Mouse (Mus musculus): ENCODE data around the gene Alkbh6. TPM values are rescaled to one million over a fixed set of nuclear protein-coding genes. Genes with fewer than 3 reads are reported as not detected.

The Alkbh6 gene
- polyA plus RNA-seq, 1 experiment from 2014 or later, result 141 TPM

- peak within 1 kb of the TSS; percentile 90 for H3K27ac ChIP-seq (replicated peaks)
- no peaks in the 10 kb centered on the region for H3K9me3 ChIP-seq (replicated peaks)
- under 1% methylated on average over 59 of the region's 63 CpGs for WGBS
- H3K27me3 ChIP-seq (replicated peaks), result peaks cover 7% of the 10 kb centered on the region; the same call in 1 of the 2 replicates
- H3K9ac ChIP-seq (replicated peaks), result peak within 1 kb of the TSS; percentile 80
- H3K36me3 ChIP-seq, result peaks cover 4% of the 10 kb centered on the region; the same call in 1 of the 2 replicates
- H3K4me3 ChIP-seq (replicated peaks), result peak within 1 kb of the TSS; percentile 91
- peaks cover 18% of the 10 kb centered on the region for H3K4me1 ChIP-seq
- peak; percentile 70 for ATAC-seq (ENCODE audit: low FRiP score)
- H3K4me2 ChIP-seq, result peak within 1 kb of the TSS; percentile 79
Observed at GRCm38 (mm10) chr7:30321539-30322284, 13.2 kb downstream of the Alkbh6 start, which contains the start of gene E130208F15Rik. E130208F15Rik (plus strand) TSS chr7:30321740.

- Histone ChIP-seq H3K4me3 (replicated peaks) (peak overlapping the region; percentile 91), H3K27ac (replicated peaks) (peak overlapping the region; percentile 90), H3K27me3 (replicated peaks) (peaks cover 7% of the 10 kb centered on the region; the same call in 1 of the 2 replicates), H3K9ac (replicated peaks) (peak overlapping the region; percentile 80), H3K4me1 (peaks cover 18% of the 10 kb centered on the region), H3K9me3 (replicated peaks) (no peaks in the 10 kb centered on the region), H3K4me2 (peak overlapping the region; percentile 79), H3K36me3 (peaks cover 3% of the 10 kb centered on the region; the same call in 1 of the 2 replicates)
- ATAC-seq (ENCODE audit: low FRiP score), result peak; percentile 99
- WGBS, result under 1% methylated on average over 20 of the region's 20 CpGs
Observed at GRCm38 (mm10) chr7:30322285-30322667, 13.8 kb downstream of the Alkbh6 start.

- H3K27ac ChIP-seq (replicated peaks), result peak overlapping the region; percentile 71; the same call in 1 of the 2 replicates
- H3K4me2 ChIP-seq, result peak overlapping the region; percentile 79
- peaks cover 7% of the 10 kb centered on the region; the same call in 1 of the 2 replicates for H3K27me3 ChIP-seq (replicated peaks)
- H3K9me3 ChIP-seq (replicated peaks), result no peaks in the 10 kb centered on the region
- 37% methylated on average over 6 of the region's 6 CpGs for WGBS
- H3K9ac ChIP-seq (replicated peaks), result peak overlapping the region; percentile 21; the same call in 1 of the 2 replicates
- H3K36me3 ChIP-seq, result no peaks in the 10 kb centered on the region
- H3K4me1 ChIP-seq, result peaks cover 18% of the 10 kb centered on the region
- ATAC-seq (ENCODE audit: low FRiP score), result no peak
- peak overlapping the region; percentile 91 for H3K4me3 ChIP-seq (replicated peaks)
Observed at GRCm38 (mm10) chr7:30322865-30323264, 14.3 kb downstream of the Alkbh6 start.

DNA sequence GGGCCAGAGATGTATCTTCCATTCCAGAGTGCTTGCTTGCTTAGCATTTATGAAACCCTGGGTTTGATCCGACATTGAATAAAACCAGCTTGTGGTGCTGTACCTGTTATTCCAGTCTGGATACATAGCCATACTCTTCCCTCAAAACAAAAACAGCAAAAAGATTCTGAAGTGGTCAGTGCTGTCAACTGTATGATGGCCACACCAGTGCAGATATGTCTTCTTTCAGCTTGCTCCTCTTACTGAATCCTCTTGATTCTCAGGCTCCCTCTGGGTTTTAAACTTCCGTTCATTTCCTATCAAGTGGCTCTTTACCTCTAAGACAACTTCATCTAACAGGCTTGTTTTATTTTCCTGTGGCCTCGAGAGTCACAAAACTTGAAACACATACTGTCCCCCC is 15.3 kb downstream of the Alkbh6 start, which contains the start of gene Sdhaf1:
Gene Sdhaf1 (minus strand): TSS at position 101 of the 400 bp plus-strand sequence.
- peak within 1 kb of the TSS; percentile 71; the same call in 1 of the 2 replicates for H3K27ac ChIP-seq (replicated peaks)
- H3K36me3 ChIP-seq, result no peaks in the 10 kb centered on the region
- H3K4me1 ChIP-seq, result peaks cover 18% of the 10 kb centered on the region
- 78% methylated on average over 3 of the region's 3 CpGs for WGBS
- H3K27me3 ChIP-seq (replicated peaks), result peaks cover 7% of the 10 kb centered on the region; the same call in 1 of the 2 replicates
- H3K4me2 ChIP-seq, result peak within 1 kb of the TSS; percentile 79
- no peak for ATAC-seq (ENCODE audit: low FRiP score)
- H3K4me3 ChIP-seq (replicated peaks), result peak within 1 kb of the TSS; percentile 91
- peak within 1 kb of the TSS; percentile 21; the same call in 1 of the 2 replicates for H3K9ac ChIP-seq (replicated peaks)
- no peaks in the 10 kb centered on the region for H3K9me3 ChIP-seq (replicated peaks)

DNA sequence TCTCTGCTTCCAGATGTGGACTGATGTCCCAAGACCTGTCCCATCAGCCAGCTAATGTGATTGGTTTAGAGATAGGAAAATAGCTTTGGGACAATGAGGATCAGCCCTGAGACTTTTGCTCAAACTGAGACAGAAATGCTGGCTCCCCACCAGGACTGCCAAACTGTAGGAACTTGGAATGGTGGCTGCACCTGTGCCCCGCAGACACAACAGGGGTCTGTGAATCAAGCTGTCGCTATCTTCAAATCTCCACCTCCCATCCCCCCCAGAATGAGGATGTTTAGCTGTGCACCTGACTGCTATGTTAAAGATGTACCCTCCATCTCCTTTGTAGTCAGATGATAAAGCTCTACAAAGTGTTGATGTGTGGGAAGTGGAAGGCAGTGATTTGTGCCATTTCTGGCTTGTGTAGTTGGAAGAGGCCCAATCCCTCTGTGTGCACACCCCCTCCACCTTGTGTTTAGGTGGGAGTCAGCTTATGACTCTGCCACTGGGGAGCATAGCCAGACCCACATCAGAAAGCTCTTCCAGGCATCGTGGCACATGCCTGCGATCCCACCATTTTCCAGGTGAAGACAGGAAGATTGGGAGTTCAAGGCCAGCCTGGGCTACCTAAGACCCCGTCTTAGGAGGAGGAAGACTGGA is 15.9 kb downstream of the Alkbh6 start:
- no peak overlapping the region for H3K4me3 ChIP-seq (replicated peaks)
- H3K4me1 ChIP-seq, result peaks cover 18% of the 10 kb centered on the region
- H3K36me3 ChIP-seq, result no peaks in the 10 kb centered on the region
- no peak overlapping the region for H3K4me2 ChIP-seq
- no peak for ATAC-seq (ENCODE audit: low FRiP score)
- no peaks in the 10 kb centered on the region for H3K9me3 ChIP-seq (replicated peaks)
- H3K27me3 ChIP-seq (replicated peaks), result peaks cover 10% of the 10 kb centered on the region; the same call in 1 of the 2 replicates
- no peak overlapping the region for H3K27ac ChIP-seq (replicated peaks)
- WGBS, result 88% methylated on average over 5 of the region's 5 CpGs
- no peak overlapping the region for H3K9ac ChIP-seq (replicated peaks)

- Histone ChIP-seq H3K36me3 (no peaks in the 10 kb centered on the region), H3K4me2 (no peak overlapping the region), H3K27me3 (replicated peaks) (peaks cover 10% of the 10 kb centered on the region; the same call in 1 of the 2 replicates), H3K9me3 (replicated peaks) (no peaks in the 10 kb centered on the region), H3K27ac (replicated peaks) (no peak overlapping the region), H3K9ac (replicated peaks) (no peak overlapping the region), H3K4me3 (replicated peaks) (no peak overlapping the region), H3K4me1 (peaks cover 18% of the 10 kb centered on the region)
- ATAC-seq (ENCODE audit: low FRiP score), result no peak
- WGBS, result 55% methylated on average over 2 of the region's 2 CpGs
Observed at GRCm38 (mm10) chr7:30325364-30325763, 16.8 kb downstream of the Alkbh6 start.

DNA sequence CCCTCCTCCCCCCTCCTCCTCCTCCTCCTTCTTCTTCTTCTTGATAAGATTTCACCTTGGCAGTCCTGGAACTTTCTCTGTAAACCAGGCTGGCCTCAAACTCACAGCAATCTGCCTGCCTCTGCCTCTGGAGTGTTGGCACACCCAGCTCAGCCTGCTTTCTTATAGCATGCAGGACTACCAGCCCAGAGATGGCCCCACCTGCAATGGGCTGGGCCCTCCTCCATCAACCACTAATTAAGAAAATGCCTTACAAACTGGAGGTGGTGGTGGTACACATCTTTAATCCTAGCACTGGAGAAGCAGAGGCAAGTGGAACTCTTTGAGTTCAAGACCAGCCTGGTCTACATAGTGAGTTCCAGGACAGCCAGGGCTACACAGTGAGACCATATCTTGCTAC is 17.9 kb downstream of the Alkbh6 start:
- ATAC-seq (ENCODE audit: low FRiP score), result no peak
- peaks cover 13% of the 10 kb centered on the region for H3K4me1 ChIP-seq
- peaks cover 10% of the 10 kb centered on the region; the same call in 1 of the 2 replicates for H3K27me3 ChIP-seq (replicated peaks)
- no peak overlapping the region for H3K4me2 ChIP-seq
- no peak overlapping the region for H3K9ac ChIP-seq (replicated peaks)
- no peak overlapping the region for H3K27ac ChIP-seq (replicated peaks)
- H3K4me3 ChIP-seq (replicated peaks), result no peak overlapping the region
- H3K9me3 ChIP-seq (replicated peaks), result no peaks in the 10 kb centered on the region
- H3K36me3 ChIP-seq, result no peaks in the 10 kb centered on the region

- Histone ChIP-seq H3K4me2 (no peak overlapping the region), H3K9ac (replicated peaks) (no peak overlapping the region), H3K36me3 (no peaks in the 10 kb centered on the region), H3K27me3 (replicated peaks) (peaks cover 10% of the 10 kb centered on the region; the same call in 1 of the 2 replicates), H3K9me3 (replicated peaks) (no peaks in the 10 kb centered on the region), H3K27ac (replicated peaks) (no peak overlapping the region), H3K4me1 (peaks cover 18% of the 10 kb centered on the region), H3K4me3 (replicated peaks) (no peak overlapping the region)
- 42% methylated on average over 15 of the region's 15 CpGs for WGBS
- no peak for ATAC-seq (ENCODE audit: low FRiP score)
Observed at GRCm38 (mm10) chr7:30327140-30327539, 18.6 kb downstream of the Alkbh6 start.

- H3K9me3 ChIP-seq (replicated peaks), result no peaks in the 10 kb centered on the region
- H3K9ac ChIP-seq (replicated peaks), result no peak overlapping the region
- H3K4me2 ChIP-seq, result no peak overlapping the region
- H3K27ac ChIP-seq (replicated peaks), result no peak overlapping the region
- peaks cover 23% of the 10 kb centered on the region for H3K4me1 ChIP-seq
- H3K4me3 ChIP-seq (replicated peaks), result no peak overlapping the region
- 31% methylated on average over 10 of the region's 10 CpGs for WGBS
- no peaks in the 10 kb centered on the region for H3K36me3 ChIP-seq
- no peak for ATAC-seq (ENCODE audit: low FRiP score)
- H3K27me3 ChIP-seq (replicated peaks), result peaks cover 10% of the 10 kb centered on the region; the same call in 1 of the 2 replicates
Observed at GRCm38 (mm10) chr7:30328379-30328778, 19.9 kb downstream of the Alkbh6 start.

DNA sequence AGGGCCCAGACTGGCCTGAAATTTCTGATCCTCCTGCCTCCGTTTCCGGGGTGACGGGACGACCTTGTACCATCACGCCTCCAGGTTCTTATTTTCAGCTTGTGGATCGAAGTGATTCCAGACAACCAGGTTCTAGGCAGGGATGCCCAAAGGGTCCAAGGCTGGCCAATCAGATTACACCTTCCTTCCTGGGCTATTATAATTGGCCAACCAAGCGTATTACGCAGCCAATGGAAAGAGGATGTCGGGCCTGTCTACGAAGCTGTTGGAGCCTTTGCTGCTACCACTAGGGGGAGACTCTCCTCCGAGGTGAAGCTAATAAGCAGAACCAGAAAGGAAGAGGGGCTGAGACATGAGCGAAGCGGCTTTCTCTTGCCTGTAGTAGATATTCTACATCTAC is 23.4 kb downstream of the Alkbh6 start:
- WGBS, result 2% methylated on average over 13 of the region's 13 CpGs
- peak; percentile 94 for ATAC-seq (ENCODE audit: low FRiP score)
- Histone ChIP-seq H3K36me3 (no peaks in the 10 kb centered on the region), H3K27ac (replicated peaks) (peak overlapping the region; percentile 49), H3K4me1 (peaks cover 37% of the 10 kb centered on the region), H3K27me3 (replicated peaks) (peaks cover 24% of the 10 kb centered on the region), H3K9ac (replicated peaks) (no peak overlapping the region), H3K4me2 (peak overlapping the region; percentile 56), H3K9me3 (replicated peaks) (no peaks in the 10 kb centered on the region), H3K4me3 (replicated peaks) (peak overlapping the region; percentile 29)

DNA sequence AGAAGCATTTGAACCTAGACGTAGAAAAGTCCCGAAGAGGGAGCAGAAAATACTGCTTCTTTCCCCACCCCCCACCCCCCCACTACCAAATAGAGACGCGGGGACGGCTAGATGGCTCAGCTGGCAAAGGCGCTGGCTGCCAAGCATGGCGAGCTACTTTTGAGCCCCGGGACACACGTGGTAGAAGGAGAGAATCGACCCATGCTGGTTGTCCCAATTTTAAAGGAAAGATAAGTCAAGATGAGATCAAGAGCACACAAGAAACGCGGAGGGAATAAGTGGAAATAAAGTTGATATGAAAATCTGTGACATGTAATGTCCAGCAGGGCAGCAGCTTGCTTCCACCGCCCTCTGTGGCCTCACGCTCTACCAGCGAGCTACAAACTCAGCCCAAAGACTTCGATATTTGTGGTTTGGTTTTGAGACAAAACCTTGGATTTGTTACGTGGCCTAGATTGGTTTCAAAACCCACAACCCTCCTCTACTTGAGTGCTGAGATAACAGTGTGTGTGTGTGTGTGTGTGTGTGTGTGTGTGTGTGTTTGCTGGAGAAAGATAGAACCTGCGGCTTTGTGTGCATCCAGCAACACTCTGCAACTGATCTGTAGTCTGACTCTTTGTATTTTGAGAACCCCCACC is 24.2 kb downstream of the Alkbh6 start:
- no peaks in the 10 kb centered on the region for H3K9me3 ChIP-seq (replicated peaks)
- no peak overlapping the region for H3K9ac ChIP-seq (replicated peaks)
- ATAC-seq (ENCODE audit: low FRiP score), result no peak
- H3K4me2 ChIP-seq, result peak overlapping the region; percentile 56
- H3K36me3 ChIP-seq, result no peaks in the 10 kb centered on the region
- WGBS, result 57% methylated on average over 18 of the region's 18 CpGs
- H3K27me3 ChIP-seq (replicated peaks), result peaks cover 24% of the 10 kb centered on the region
- peaks cover 37% of the 10 kb centered on the region for H3K4me1 ChIP-seq
- peak overlapping the region; percentile 29; the same call in 1 of the 2 replicates for H3K4me3 ChIP-seq (replicated peaks)
- peak overlapping the region; percentile 60; the same call in 1 of the 2 replicates for H3K27ac ChIP-seq (replicated peaks)

Measured in neural tube, embryonic 15.5 days (tissue).